Mouse (Mus musculus) MEL (cell line): ENCODE measurements around the gene Jag2.

Experiments
- CTCF ChIP-seq, 3 experiments: IDR thresholded peaks in 2 of 3; conservative IDR thresholded peaks in 1 of 3; 2 replicates each; pipeline ENCODE4 v1.5.1; 2011 to 2012; ENCODE audit warnings: low read length in 3 of 3, low read depth in 2 of 3, mild to moderate bottlenecking in 2 of 3, improper control_type of control experiment in 1 of 3, inconsistent platforms in 1 of 3, mixed read lengths in 1 of 3, moderate library complexity in 1 of 3; ENCODE audit not compliant: control insufficient read depth in 1 of 3, insufficient read depth in 1 of 3, poor library complexity in 1 of 3, severe bottlenecking in 1 of 3
- ELF1 ChIP-seq: IDR thresholded peaks from 2 replicates; pipeline ENCODE4 v1.6.1; 2014; ENCODE audit warnings: low read depth, mild to moderate bottlenecking, inconsistent platforms, low read length, improper control_type of control experiment, moderate library complexity
- NRF1 ChIP-seq: IDR thresholded peaks from 2 replicates; pipeline ENCODE4 v1.6.1; 2014; ENCODE audit warnings: low read depth, mild to moderate bottlenecking, inconsistent platforms, low read length, improper control_type of control experiment, moderate library complexity; ENCODE audit not compliant: poor library complexity, insufficient read depth, severe bottlenecking
- POLR2A ChIP-seq, 2 experiments: IDR thresholded peaks; 2 replicates each; pipeline ENCODE4 v1.6.1; 2011 to 2012; ENCODE audit warnings: low read length in 2 of 2, mild to moderate bottlenecking in 2 of 2, control low read depth in 1 of 2, improper control_type of control experiment in 1 of 2, low read depth in 1 of 2, moderate library complexity in 1 of 2; ENCODE audit not compliant: control insufficient read depth in 1 of 2, insufficient read depth in 1 of 2, poor library complexity in 1 of 2
- SMC3 ChIP-seq: IDR thresholded peaks from 2 replicates; pipeline ENCODE4 v1.6.1; 2011; ENCODE audit warnings: low read depth, low read length, improper control_type of control experiment
- ZC3H11A ChIP-seq: IDR thresholded peaks from 2 replicates; pipeline ENCODE4 v1.6.1; 2012; ENCODE audit warnings: low read depth, mild to moderate bottlenecking, inconsistent platforms, low read length, improper control_type of control experiment

GRCm38 (mm10) chr12:112915587-112915986, 14.0 kb downstream of the Jag2 start:
- TF ChIP-seq CTCF (IDR thresholded peaks at IDR 0.05 in 2 of 3, conservative IDR thresholded peaks at IDR 0.05 in 1 of 3; ENCODE audit: control insufficient read depth in 1 of 3, insufficient read depth in 1 of 3, low read depth in 2 of 3, low read length in 3 of 3, poor library complexity in 1 of 3, severe bottlenecking in 1 of 3) (no peak), ELF1 (no peak), NRF1 (no peak), SMC3 (no peak), POLR2A (IDR thresholded peaks at IDR 0.05; ENCODE audit: control insufficient read depth in 1 of 2, insufficient read depth in 1 of 2, low read depth in 1 of 2, low read length in 2 of 2, poor library complexity in 1 of 2) (no peak), ZC3H11A (no peak)
